Mouse (Mus musculus): ENCODE measurements around the gene Fbxo24.

The Fbxo24 gene

DNA sequence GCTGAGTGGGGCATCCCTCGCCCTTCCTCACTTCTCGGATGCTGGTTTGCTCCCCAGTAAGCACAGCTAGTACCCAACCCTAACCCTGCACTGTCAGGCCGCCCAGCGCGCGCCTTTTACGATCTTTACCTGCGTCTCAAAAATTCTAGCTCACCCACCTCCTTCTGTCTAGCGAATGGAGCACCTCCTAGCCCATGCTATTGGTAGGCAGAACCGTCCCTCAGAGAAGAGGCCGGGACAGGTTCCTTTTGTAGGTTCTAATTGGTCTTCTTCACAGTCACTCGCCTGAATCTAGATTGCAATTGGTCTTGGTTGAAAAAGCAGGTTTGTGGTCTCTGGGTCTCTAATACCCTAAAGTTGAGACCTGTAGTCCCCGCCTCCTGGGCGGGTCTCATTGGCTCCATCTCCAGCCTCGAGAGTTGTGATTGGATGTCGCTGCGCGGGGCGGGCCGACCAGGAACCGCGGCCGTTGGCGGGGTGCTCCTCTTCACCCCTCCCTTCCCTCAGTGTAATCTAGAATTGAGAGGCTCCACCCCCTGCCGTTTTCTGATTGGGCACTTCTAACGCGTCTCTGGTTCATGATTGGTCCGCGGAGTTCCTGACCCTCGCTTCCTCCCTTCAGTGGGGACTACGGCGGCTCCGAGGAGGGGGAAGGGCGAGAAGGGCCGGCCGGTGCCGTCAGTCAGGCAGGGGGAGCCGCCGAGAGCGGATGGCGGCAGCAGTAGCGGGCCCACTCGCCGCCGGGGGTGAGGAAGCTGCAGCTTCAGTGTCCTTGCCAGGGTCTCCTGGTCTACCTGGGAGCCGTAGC lies at the start of gene Fbxo24, which contains the start of the genes Lrch4 and Gm20605:
Fbxo24 (minus strand) TSS at position 505 of the 808 bp plus-strand sequence.
Lrch4 (plus strand) TSS at position 624 of the 808 bp plus-strand sequence.
Gm20605 (plus strand) TSS at position 678 of the 808 bp plus-strand sequence.
- peak; percentile 100 for DNase-seq (ENCODE audit: extremely low read depth, low read depth)

DNA sequence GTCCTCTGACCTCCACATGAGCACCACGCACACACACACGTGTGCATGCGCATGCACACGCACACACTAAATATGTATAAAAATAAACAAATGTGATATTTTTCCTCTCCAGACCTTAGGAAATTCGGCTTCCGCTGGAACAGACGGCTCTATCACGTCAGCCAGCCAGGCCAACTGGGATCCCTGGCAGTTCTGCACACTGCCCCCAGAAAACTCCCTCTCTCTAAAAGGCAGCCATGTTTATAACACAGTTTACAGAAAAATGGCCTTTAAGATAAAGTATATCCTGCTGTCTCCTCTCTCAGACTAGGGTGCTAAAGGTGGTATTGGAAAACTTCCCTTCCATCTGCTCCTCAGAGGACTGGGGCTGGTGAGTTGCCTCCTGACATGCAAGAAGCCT lies 49.1 kb upstream of the Fbxo24 start:
- no peak for DNase-seq (ENCODE audit: extremely low read depth, low read depth)

- no peak for DNase-seq (ENCODE audit: extremely low read depth, low read depth)
Measured at GRCm38 (mm10) chr5:137674786-137675185, 46.0 kb upstream of the Fbxo24 start.

GRCm38 (mm10) chr5:137673015-137673414 lies 44.2 kb upstream of the Fbxo24 start:
- peak; percentile 19 for DNase-seq (ENCODE audit: extremely low read depth, low read depth)

GRCm38 (mm10) chr5:137672361-137672760 lies 43.6 kb upstream of the Fbxo24 start:
- no peak for DNase-seq (ENCODE audit: extremely low read depth, low read depth)

GRCm38 (mm10) chr5:137671443-137672240 lies 42.8 kb upstream of the Fbxo24 start:
- DNase-seq (ENCODE audit: extremely low read depth, low read depth): no peak

- DNase-seq (ENCODE audit: extremely low read depth, low read depth): no peak
Measured at GRCm38 (mm10) chr5:137670240-137670639, 41.4 kb upstream of the Fbxo24 start.

GRCm38 (mm10) chr5:137668971-137669370 lies 40.2 kb upstream of the Fbxo24 start:
- no peak for DNase-seq (ENCODE audit: extremely low read depth, low read depth)

GRCm38 (mm10) chr5:137663057-137663456 lies 34.3 kb upstream of the Fbxo24 start:
- DNase-seq (ENCODE audit: extremely low read depth, low read depth): no peak

GRCm38 (mm10) chr5:137660064-137660688 lies 31.4 kb upstream of the Fbxo24 start:
- no peak for DNase-seq (ENCODE audit: extremely low read depth, low read depth)

DNA sequence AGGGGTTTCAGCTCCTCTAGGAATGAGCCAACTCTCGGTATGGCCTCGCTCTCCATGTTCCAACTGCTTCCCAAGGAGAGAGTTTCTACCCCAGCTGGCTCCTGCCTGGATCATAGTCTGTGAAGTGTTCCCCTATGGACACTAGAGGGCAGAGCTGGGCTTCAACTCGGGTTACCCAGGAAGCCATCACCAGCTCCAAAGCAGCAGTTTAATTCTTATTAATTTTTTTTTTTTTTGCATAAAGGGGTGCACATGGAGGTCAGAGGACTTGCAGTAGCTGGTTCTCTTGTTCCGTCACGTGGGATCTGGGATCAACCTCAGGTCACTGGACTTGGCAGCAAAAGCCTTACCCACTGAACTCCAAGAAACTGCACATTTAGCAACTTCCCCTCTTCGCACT lies 28.2 kb upstream of the Fbxo24 start:
- no peak for DNase-seq (ENCODE audit: extremely low read depth, low read depth)

- no peak for DNase-seq (ENCODE audit: extremely low read depth, low read depth)
Measured at GRCm38 (mm10) chr5:137654746-137655145, 25.9 kb upstream of the Fbxo24 start.

- no peak for DNase-seq (ENCODE audit: extremely low read depth, low read depth)
Measured at GRCm38 (mm10) chr5:137653366-137653765, 24.6 kb upstream of the Fbxo24 start.

DNA sequence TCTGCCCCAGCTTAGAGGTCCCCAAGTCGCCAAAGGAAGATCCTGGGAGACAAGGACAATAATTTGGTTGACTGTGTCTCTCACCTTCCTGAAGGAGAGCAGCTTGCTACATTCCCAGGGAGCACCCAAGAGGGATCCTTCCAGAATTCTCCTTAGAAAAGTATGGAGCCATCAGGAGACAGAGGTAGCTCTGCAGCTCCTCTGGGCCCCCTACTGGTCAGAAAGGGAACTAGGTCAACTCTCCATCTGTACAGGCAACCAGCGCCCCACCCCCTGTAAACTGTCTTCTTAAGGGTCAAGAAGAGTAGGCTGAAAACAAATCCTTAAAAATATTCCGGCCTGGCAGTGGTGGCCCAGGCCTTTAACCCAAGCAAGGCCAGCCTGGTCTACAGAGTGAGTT lies 23.7 kb upstream of the Fbxo24 start:
- no peak for DNase-seq (ENCODE audit: extremely low read depth, low read depth)

DNA sequence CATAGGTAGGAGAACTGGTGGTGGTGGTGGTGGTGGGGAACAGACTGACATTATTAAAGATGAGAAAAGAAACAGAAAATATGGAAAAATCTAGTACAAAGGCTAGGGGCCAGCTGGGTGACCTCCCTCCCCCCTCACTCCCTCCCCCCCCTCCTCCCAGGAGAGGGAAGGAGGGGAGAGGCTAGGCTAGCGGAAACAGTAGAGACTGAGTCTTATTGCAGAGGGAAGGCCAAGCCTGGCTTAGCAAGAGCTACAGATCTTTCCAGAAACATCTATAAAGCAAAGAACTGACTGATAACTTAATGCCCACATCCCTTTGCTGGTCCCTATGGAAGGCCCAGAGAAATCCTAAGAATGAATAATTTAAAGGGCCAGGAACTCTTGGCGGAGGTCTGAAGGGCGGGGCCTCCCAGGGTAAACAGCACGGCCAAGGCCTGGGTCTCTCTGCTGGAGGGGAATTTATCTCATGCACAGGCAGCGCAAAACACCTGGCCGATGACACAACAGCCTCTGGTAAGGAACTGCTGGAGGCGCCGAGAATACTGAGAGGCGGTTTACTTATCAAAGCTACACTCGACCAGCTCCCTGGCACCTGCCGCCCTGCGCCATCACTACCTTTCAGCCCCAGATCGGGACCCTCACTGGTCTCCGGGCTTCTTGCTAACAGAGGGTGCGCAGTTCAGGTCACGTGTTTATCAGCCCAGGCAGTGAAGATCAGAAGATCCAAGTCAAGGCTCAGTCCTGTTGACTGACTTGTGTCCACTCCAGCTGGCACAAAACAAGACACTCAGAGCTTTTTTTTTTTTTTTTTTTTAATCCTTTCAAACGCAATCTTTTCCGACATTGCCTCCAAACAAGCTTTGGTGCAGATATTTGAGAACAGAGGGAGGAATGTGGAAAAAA lies 21.1 kb upstream of the Fbxo24 start:
- DNase-seq (ENCODE audit: extremely low read depth, low read depth): no peak

DNA sequence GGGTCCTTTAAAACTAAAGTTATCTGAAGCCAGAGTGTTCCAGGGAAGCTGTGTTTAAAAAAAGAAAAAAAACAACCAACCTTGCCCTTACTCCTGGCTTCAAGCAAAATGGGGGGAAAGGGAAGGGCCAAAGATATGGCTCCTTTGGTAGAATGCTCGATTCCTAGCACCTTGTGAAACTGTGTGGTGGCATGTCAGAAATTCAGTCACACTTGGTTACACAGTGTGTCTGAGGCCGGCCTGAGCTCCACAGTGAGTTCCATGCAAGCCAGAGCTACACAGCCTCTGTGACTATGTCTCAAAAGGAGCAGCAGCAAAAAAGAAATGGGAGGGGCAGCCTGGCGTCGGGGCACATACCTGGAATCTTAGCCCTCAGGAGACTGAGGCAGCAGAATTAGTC lies 20.4 kb upstream of the Fbxo24 start:
- no peak for DNase-seq (ENCODE audit: extremely low read depth, low read depth)

GRCm38 (mm10) chr5:137647827-137648601 lies 19.2 kb upstream of the Fbxo24 start:
- DNase-seq (ENCODE audit: extremely low read depth, low read depth): no peak

DNA sequence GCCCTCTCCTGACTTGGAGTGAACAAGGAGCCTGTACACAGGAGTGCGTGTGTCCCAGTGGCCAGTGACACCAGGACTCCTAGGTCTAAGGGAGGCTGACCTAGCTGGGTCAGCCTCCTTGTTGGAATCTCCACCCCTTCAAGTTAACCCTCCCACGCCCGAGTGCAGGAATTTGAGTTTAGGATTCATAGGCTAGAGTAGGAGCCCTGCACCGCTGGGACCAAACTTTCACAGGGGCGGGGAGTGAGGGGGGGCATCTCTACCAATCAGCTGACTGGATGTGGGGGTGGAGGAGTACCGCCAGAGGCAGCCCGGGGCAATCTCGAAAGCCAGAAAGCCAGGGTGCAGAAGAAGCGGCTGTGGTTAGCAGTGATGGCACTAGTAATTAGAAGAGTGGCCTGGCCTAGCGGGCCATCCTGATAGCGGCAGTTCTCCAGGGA lies 16.9 kb upstream of the Fbxo24 start, which contains the start of gene Irs3:
Irs3 (minus strand) TSS at position 63 of the 440 bp plus-strand sequence.
- DNase-seq (ENCODE audit: extremely low read depth, low read depth): no peak

- no peak for DNase-seq (ENCODE audit: extremely low read depth, low read depth)
Measured at GRCm38 (mm10) chr5:137645091-137645651, 16.4 kb upstream of the Fbxo24 start.

GRCm38 (mm10) chr5:137644484-137644883 lies 15.7 kb upstream of the Fbxo24 start:
- no peak for DNase-seq (ENCODE audit: extremely low read depth, low read depth)

Measured in MEL-GATA-1-ER (cell line).